Mouse (Mus musculus) hindbrain, postnatal 0 days (tissue): ENCODE data around the gene Mmp2. TPM values are rescaled to one million over a fixed set of nuclear protein-coding genes. Genes with fewer than 3 reads are reported as not detected.

Source experiments
- ATAC-seq: fragments of 200-750 bp; cut with Nextera tagmentation; 2 replicates; pipeline ENCODE4 v1.8.0; 2017; ENCODE audit warnings: mild to moderate bottlenecking, moderate TSS enrichment, moderate library complexity
- DNase-seq: peaks from one replicate; pipeline ENCODE4 v3.0.0-alpha.2; 2015; ENCODE audit warnings: low spot score
- H3K27ac ChIP-seq: fragments of 300-500 bp; sonication (generic); 2 replicates; pipeline ENCODE4 v1.5.1; 2014; ENCODE audit warnings: mild to moderate bottlenecking
- H3K27me3 ChIP-seq: fragments of 300-500 bp; sonication (generic); 2 replicates; pipeline ENCODE4 v1.6.1; 2014; ENCODE audit warnings: low read length, mixed read lengths; ENCODE audit not compliant: insufficient read depth
- H3K36me3 ChIP-seq: fragments of 300-500 bp; sonication (generic); 2 replicates; pipeline ENCODE4 v1.6.1; 2014; ENCODE audit warnings: low read length, mixed read lengths; ENCODE audit not compliant: insufficient read depth
- H3K4me1 ChIP-seq: fragments of 300-500 bp; sonication (generic); 2 replicates; pipeline ENCODE4 v1.6.1; 2014; ENCODE audit warnings: antibody characterized with exemption, low read length, mixed read lengths; ENCODE audit not compliant: insufficient read depth
- H3K4me2 ChIP-seq: fragments of 300-500 bp; sonication (generic); 2 replicates; pipeline ENCODE4 v1.6.1; 2014; ENCODE audit warnings: low read depth, mild to moderate bottlenecking, low read length, moderate library complexity, mixed read lengths
- H3K4me3 ChIP-seq: fragments of 300-500 bp; sonication (generic); 2 replicates; pipeline ENCODE4 v1.5.1; 2014; ENCODE audit warnings: low read length
- H3K9ac ChIP-seq: fragments of 300-500 bp; sonication (generic); replicated peaks from 2 replicates; pipeline ENCODE4 v1.6.1; 2014; ENCODE audit warnings: mild to moderate bottlenecking, low read length, moderate library complexity, mixed read lengths
- H3K9me3 ChIP-seq: fragments of 300-500 bp; sonication (generic); 2 replicates; pipeline ENCODE4 v1.6.1; 2016; ENCODE audit warnings: low read length, mixed read lengths
- CTCF ChIP-seq: IDR thresholded peaks from 2 replicates; pipeline ENCODE4 v1.5.1; 2016; ENCODE audit warnings: antibody characterized with exemption, control low read depth, low read depth
- WGBS: fragments of 180-500 bp; shearing (Covaris S2); extraction: QIAGEN DNeasy Blood & Tissue Kit; methylation state at CpG from one replicate; pipeline ENCODE4 v1.1.7; 2014; 5-methylcytosine and 5-hydroxymethylcytosine counted together
- polyA plus RNA-seq: library from polyadenylated mRNA; unstranded; fragments of >200 nt; fragmentation: Nextera tagmentation; extraction: Ambion mirVana; gene quantifications from 2 replicates; pipeline ENCODE4 v1.2.1, GENCODE M21; 2015
- total RNA-seq: library from RNA; depleted of rRNA; stranded (reverse); fragments of >200 nt; gene quantifications from 2 replicates; pipeline ENCODE4 v1.2.3, GENCODE M21; 2014; rRNA removed

Gene Mmp2
- total and polyA plus RNA-seq, 2 experiments from 2014 or later, result 16.1 to 16.9 TPM

GRCm38 (mm10) chr8:92902981-92903380 lies 75.9 kb downstream of the Mmp2 start:
- WGBS, result 45% methylated on average over 2 of the region's 2 CpGs
- TF ChIP-seq CTCF, result no peak
- Histone ChIP-seq H3K9me3 (no peaks in the 10 kb centered on the region), H3K4me2 (peak overlapping the region; percentile 9; the same call in 1 of the 2 replicates), H3K4me3 (no peak overlapping the region), H3K4me1 (peaks cover 4% of the 10 kb centered on the region; the same call in 1 of the 2 replicates), H3K27ac (no peak overlapping the region), H3K36me3 (no peaks in the 10 kb centered on the region), H3K9ac (no peak overlapping the region), H3K27me3 (no peaks in the 10 kb centered on the region)
- DNase-seq (peak; percentile 8), ATAC-seq (no peak)

Other genes starting within 250 kb of the Mmp2 start
- gene Irx6, start 153.0 kb upstream of the Mmp2 start, total RNA-seq, result 0.18 and 0.99 TPM in 2 replicates
- gene Irx6, start 153.0 kb upstream of the Mmp2 start, polyA plus RNA-seq, result 0.79 and 0.83 TPM in 2 replicates
- 6.2 and 10.9 TPM in 2 replicates for gene Lpcat2, start 28.0 kb downstream of the Mmp2 start, total RNA-seq
- gene Lpcat2, start 28.0 kb downstream of the Mmp2 start, polyA plus RNA-seq, result 12.7 and 12.8 TPM in 2 replicates
- gene Capns2, start 74.1 kb downstream of the Mmp2 start, total RNA-seq, result 0.68 TPM in 1 of 2 replicates, not detected in the other
- gene Capns2, start 74.1 kb downstream of the Mmp2 start, polyA plus RNA-seq, result not detected in 2 replicates
- gene Slc6a2, start 132.8 kb downstream of the Mmp2 start, total RNA-seq, result 7.9 and 10.6 TPM in 2 replicates
- 5.9 and 6.6 TPM in 2 replicates for gene Slc6a2, start 132.8 kb downstream of the Mmp2 start, polyA plus RNA-seq
- not detected in 2 replicates for gene Ces1a, start 220.9 kb downstream of the Mmp2 start, total RNA-seq
- gene Ces1a, start 220.9 kb downstream of the Mmp2 start, polyA plus RNA-seq, result not detected in 2 replicates